8 mouse cellular contexts compared by ENCODE assay signal in genomic region chr5:122900558-122901171, GRCm38 (mm10). TPM values are rescaled to one million over a fixed set of nuclear protein-coding genes. Genes with fewer than 3 reads are reported as not detected.
DNase-seq lines count a peak whose midpoint lies in the region; ATAC-seq and TF ChIP-seq lines count a peak whose summit lies in the region.

No protein-coding gene starts in this region.

- peak overlapping the region; percentile 85 for H3K4me2 ChIP-seq in heart, embryonic 11.5 days
- peak overlapping the region; percentile 96 for H3K4me2 ChIP-seq in liver, embryonic 13.5 days

- H3K4me3 ChIP-seq in heart, embryonic 11.5 days (ENCODE audit: low read depth, low read length), result peak overlapping the region; percentile 86
- H3K4me3 ChIP-seq in C2C12 (ENCODE audit: insufficient read depth, poor library complexity, severe bottlenecking), result peak overlapping the region; percentile 49
- H3K4me3 ChIP-seq in forebrain, embryonic 10.5 days, result peak overlapping the region; percentile 86
- H3K4me3 ChIP-seq in liver, embryonic 13.5 days (replicated peaks), result peak overlapping the region; percentile 80

- H3K36me3 ChIP-seq in heart, embryonic 11.5 days (ENCODE audit: control insufficient read depth, insufficient read depth, low read length), result no peaks in the 10 kb centered on the region
- H3K36me3 ChIP-seq in C2C12 (ENCODE audit: control insufficient read depth, insufficient read depth), result no peaks in the 10 kb centered on the region
- H3K36me3 ChIP-seq in forebrain, embryonic 10.5 days (replicated peaks), result peaks cover 5% of the 10 kb centered on the region; the same call in 1 of the 2 replicates
- no peaks in the 10 kb centered on the region for H3K36me3 ChIP-seq in liver, embryonic 13.5 days

- intact Hi-C loops in heart, postnatal 36 days (cut with DNase I), result no loop called here
- intact Hi-C loops in gastrocnemius, postnatal 14 days (cut with DNase I; ENCODE audit: low total_unique reads), result no loop called here

- peak overlapping the region; percentile 51 for H3ac ChIP-seq in C2C12 (ENCODE audit: control insufficient read depth, insufficient read length, low read depth)

- peak overlapping the region; percentile 92 for H3K9ac ChIP-seq in heart, embryonic 11.5 days (ENCODE audit: low read depth, low read length)
- H3K9ac ChIP-seq in liver, embryonic 13.5 days, result peak overlapping the region; percentile 90

- 0 out of 2 replicates have a peak, but pooled peaks have one; percentile 6 for ATAC-seq in heart, embryonic 11.5 days (replicated peaks; ENCODE audit: insufficient number of reproducible peaks, low FRiP score, low TSS enrichment)
- no peak for ATAC-seq in liver, embryonic 13.5 days (ENCODE audit: low read depth)

- H3K79me3 ChIP-seq in C2C12 (ENCODE audit: low read depth), result peaks cover 10% of the 10 kb centered on the region

- TF ChIP-seq CTCF in C2C12 (IDR thresholded peaks at IDR 0.05; ENCODE audit: control insufficient read depth, insufficient read depth, insufficient read length), result no peak

- 0 out of 2 replicates have a peak, but pooled peaks cover 5% of the 10 kb centered on the region for H3K4me1 ChIP-seq in heart, embryonic 11.5 days (ENCODE audit: control insufficient read depth, insufficient read depth, low read length)
- peaks cover 35% of the 10 kb centered on the region for H3K4me1 ChIP-seq in forebrain, embryonic 10.5 days
- peaks cover 76% of the 10 kb centered on the region for H3K4me1 ChIP-seq in liver, embryonic 13.5 days (replicated peaks)

- H3K9me3 ChIP-seq in heart, embryonic 11.5 days (replicated peaks; ENCODE audit: control insufficient read depth, low read length), result no peaks in the 10 kb centered on the region
- H3K9me3 ChIP-seq in forebrain, embryonic 10.5 days, result no peaks in the 10 kb centered on the region
- H3K9me3 ChIP-seq in liver, embryonic 13.5 days (replicated peaks), result no peaks in the 10 kb centered on the region

- WGBS in heart, embryonic 11.5 days (ENCODE audit: insufficient replicate concordance), result 3% methylated on average over 33 of the region's 33 CpGs
- WGBS in forebrain, embryonic 10.5 days, result 4% methylated on average over 33 of the region's 33 CpGs
- WGBS in liver, embryonic 13.5 days (ENCODE audit: insufficient replicate concordance), result 5% methylated on average over 33 of the region's 33 CpGs

- peaks cover 30% of the 10 kb centered on the region for H3K79me2 ChIP-seq in C2C12 (ENCODE audit: control insufficient read depth, insufficient read depth)

- no peak for DNase-seq in heart, postnatal 36 days
- no peak for DNase-seq in forebrain, embryonic 10.5 days (ENCODE audit: extremely low spot score, low spot score)
- no peak for DNase-seq in liver, embryonic 13.5 days
- no peak for DNase-seq in ovary, postnatal 36 days (ENCODE audit: low spot score)
- no peak for DNase-seq in gastrocnemius, postnatal 14 days
- DNase-seq in kidney, postnatal 4 days, result no peak

- peak overlapping the region; percentile 90 for H3K27ac ChIP-seq in heart, embryonic 11.5 days (ENCODE audit: low read depth, low read length)
- peak overlapping the region; percentile 93 for H3K27ac ChIP-seq in forebrain, embryonic 10.5 days
- H3K27ac ChIP-seq in liver, embryonic 13.5 days, result peak overlapping the region; percentile 66

- no peaks in the 10 kb centered on the region for H3K27me3 ChIP-seq in heart, embryonic 11.5 days (ENCODE audit: control insufficient read depth, insufficient read depth, low read length)
- H3K27me3 ChIP-seq in C2C12 (ENCODE audit: control insufficient read depth, insufficient read depth, insufficient read length), result no peaks in the 10 kb centered on the region
- no peaks in the 10 kb centered on the region for H3K27me3 ChIP-seq in forebrain, embryonic 10.5 days (ENCODE audit: poor library complexity, severe bottlenecking)
- no peaks in the 10 kb centered on the region for H3K27me3 ChIP-seq in liver, embryonic 13.5 days

TF ChIP-seq in C2C12, 6 proteins besides CTCF, POLR2A, EP300 and RAD21:
- TF ChIP-seq FOSL1 (IDR thresholded peaks at IDR 0.05; ENCODE audit: insufficient read depth, low read length, poor library complexity, severe bottlenecking), result no peak
- no peak for TF ChIP-seq USF1 (IDR thresholded peaks at IDR 0.05; ENCODE audit: low read depth)
- no peak for TF ChIP-seq CEBPB (IDR thresholded peaks at IDR 0.05; ENCODE audit: low read depth)
- TF ChIP-seq MAX (IDR thresholded peaks at IDR 0.05), result no peak
- no peak for TF ChIP-seq MYOD1 (IDR thresholded peaks at IDR 0.05; ENCODE audit: control insufficient read depth, insufficient read length, low read depth)
- no peak for TF ChIP-seq MYOG (IDR thresholded peaks at IDR 0.05; ENCODE audit: control insufficient read depth, extremely low read depth, insufficient read length)

RNA-seq across cellular contexts. Expression of gene Rnf34, which starts 50.8 kb away (rescaled TPM):
- 32.4 and 36.0 TPM in 2 replicates for polyA plus RNA-seq in heart, embryonic 11.5 days (2014; fragmentation: Nextera tagmentation; extraction: Ambion mirVana)
- 10 to 100 TPM; 25.6 to 30.1 TPM for total RNA-seq in heart, postnatal 36 days (2021)
- 8.1 TPM for polyA plus RNA-seq in C2C12 (2012; fragmentation: generic; extraction: Trizol)
- polyA plus RNA-seq in forebrain, embryonic 10.5 days (2016; fragmentation: Nextera tagmentation; extraction: Ambion mirVana), result 48.5 and 53.4 TPM in 2 replicates
- polyA plus RNA-seq in liver, embryonic 13.5 days (2015; fragmentation: Nextera tagmentation; extraction: Ambion mirVana), result 13.7 and 13.8 TPM in 2 replicates
- 10 to 100 TPM; 14.9 to 17.6 TPM for total RNA-seq in gastrocnemius, postnatal 14 days (2021)
